Mouse (Mus musculus) stomach, postnatal 0 days (tissue): ENCODE data around the gene Rtkn. TPM values are rescaled to one million over a fixed set of nuclear protein-coding genes. Genes with fewer than 3 reads are reported as not detected.
A peak's percentile ranks its signal among the peaks of the same experiment; 100 is the strongest.

ENCODE experiments used
- ATAC-seq: fragments of 200-750 bp; cut with Nextera tagmentation; 2 replicates; pipeline ENCODE4 v1.8.0; 2017; ENCODE audit not compliant: low FRiP score, low TSS enrichment
- DNase-seq: peaks from one replicate; pipeline ENCODE4 v3.0.0-alpha.2; 2016; ENCODE audit warnings: low spot score
- H3K27ac ChIP-seq: fragments of 300-500 bp; sonication (generic); replicated peaks from 2 replicates; pipeline ENCODE4 v1.5.1; 2014; ENCODE audit warnings: mild to moderate bottlenecking, control low read depth
- H3K27me3 ChIP-seq: fragments of 300-500 bp; sonication (generic); 2 replicates; pipeline ENCODE4 v1.6.1; 2014; ENCODE audit warnings: low read length; ENCODE audit not compliant: control insufficient read depth, insufficient read depth
- H3K36me3 ChIP-seq: fragments of 300-500 bp; sonication (generic); 2 replicates; pipeline ENCODE4 v1.6.1; 2014; ENCODE audit warnings: low read length, mixed read lengths; ENCODE audit not compliant: control insufficient read depth, insufficient read depth
- H3K4me1 ChIP-seq: fragments of 300-500 bp; sonication (generic); replicated peaks from 2 replicates; pipeline ENCODE4 v1.6.1; 2014; ENCODE audit warnings: antibody characterized with exemption; ENCODE audit not compliant: control insufficient read depth, insufficient read depth
- H3K4me2 ChIP-seq: fragments of 300-500 bp; sonication (generic); replicated peaks from 2 replicates; pipeline ENCODE4 v1.6.1; 2014; ENCODE audit warnings: low read depth, mild to moderate bottlenecking, control low read depth, moderate library complexity
- H3K4me3 ChIP-seq: fragments of 300-500 bp; sonication (generic); 2 replicates; pipeline ENCODE4 v1.5.1; 2014; ENCODE audit warnings: low read depth, low read length, control low read depth
- H3K9ac ChIP-seq: fragments of 300-500 bp; sonication (generic); 2 replicates; pipeline ENCODE4 v1.6.1; 2014; ENCODE audit warnings: mild to moderate bottlenecking, low read length, control low read depth, mixed read lengths
- H3K9me3 ChIP-seq: fragments of 300-500 bp; sonication (generic); 2 replicates; pipeline ENCODE4 v1.6.1; 2016; ENCODE audit warnings: low read length; ENCODE audit not compliant: control insufficient read depth
- CTCF ChIP-seq: IDR thresholded peaks from 2 replicates; pipeline ENCODE4 v1.5.1; 2016; ENCODE audit warnings: antibody characterized with exemption, low read depth, mild to moderate bottlenecking, moderate library complexity
- EP300 ChIP-seq: optimal IDR thresholded peaks from 2 replicates; pipeline ENCODE3; 2016; ENCODE audit warnings: antibody characterized with exemption
- WGBS: fragments of 180-500 bp; shearing (Covaris S2); extraction: QIAGEN DNeasy Blood & Tissue Kit; methylation state at CpG from one replicate; pipeline ENCODE4 v1.1.7; 2014; 5-methylcytosine and 5-hydroxymethylcytosine counted together
- polyA plus RNA-seq: library from polyadenylated mRNA; unstranded; fragments of >200 nt; fragmentation: Nextera tagmentation; extraction: Ambion mirVana; gene quantifications from 2 replicates; pipeline ENCODE4 v1.2.1, GENCODE M21; 2015

Gene Rtkn
- polyA plus RNA-seq, 1 experiment from 2014 or later, result 18.5 TPM

- Histone ChIP-seq H3K27ac (no peak overlapping the region), H3K4me3 (no peak overlapping the region), H3K36me3 (no peaks in the 10 kb centered on the region), H3K4me1 (no peaks in the 10 kb centered on the region), H3K9ac (no peak overlapping the region), H3K27me3 (no peaks in the 10 kb centered on the region), H3K9me3 (no peaks in the 10 kb centered on the region), H3K4me2 (no peak overlapping the region)
- TF ChIP-seq CTCF (no peak), EP300 (no peak)
- 53% methylated on average over 5 of the region's 5 CpGs for WGBS
- ATAC-seq (no peak), DNase-seq (no peak)
Observed at GRCm38 (mm10) chr6:83169872-83170271, 34.6 kb downstream of the Rtkn start.

- ATAC-seq (no peak), DNase-seq (no peak)
- H3K27ac ChIP-seq, result no peak overlapping the region
- H3K4me1 ChIP-seq, result no peaks in the 10 kb centered on the region
- no peak overlapping the region for H3K4me2 ChIP-seq
- H3K4me3 ChIP-seq, result no peak overlapping the region
- TF ChIP-seq CTCF, result no peak
- no peak for TF ChIP-seq EP300
- H3K27me3 ChIP-seq, result no peaks in the 10 kb centered on the region
- WGBS, result 73% methylated on average over 5 of the region's 5 CpGs
- H3K9ac ChIP-seq, result no peak overlapping the region
- H3K36me3 ChIP-seq, result no peaks in the 10 kb centered on the region
- no peaks in the 10 kb centered on the region for H3K9me3 ChIP-seq
Observed at GRCm38 (mm10) chr6:83171063-83171462, 35.8 kb downstream of the Rtkn start.

DNA sequence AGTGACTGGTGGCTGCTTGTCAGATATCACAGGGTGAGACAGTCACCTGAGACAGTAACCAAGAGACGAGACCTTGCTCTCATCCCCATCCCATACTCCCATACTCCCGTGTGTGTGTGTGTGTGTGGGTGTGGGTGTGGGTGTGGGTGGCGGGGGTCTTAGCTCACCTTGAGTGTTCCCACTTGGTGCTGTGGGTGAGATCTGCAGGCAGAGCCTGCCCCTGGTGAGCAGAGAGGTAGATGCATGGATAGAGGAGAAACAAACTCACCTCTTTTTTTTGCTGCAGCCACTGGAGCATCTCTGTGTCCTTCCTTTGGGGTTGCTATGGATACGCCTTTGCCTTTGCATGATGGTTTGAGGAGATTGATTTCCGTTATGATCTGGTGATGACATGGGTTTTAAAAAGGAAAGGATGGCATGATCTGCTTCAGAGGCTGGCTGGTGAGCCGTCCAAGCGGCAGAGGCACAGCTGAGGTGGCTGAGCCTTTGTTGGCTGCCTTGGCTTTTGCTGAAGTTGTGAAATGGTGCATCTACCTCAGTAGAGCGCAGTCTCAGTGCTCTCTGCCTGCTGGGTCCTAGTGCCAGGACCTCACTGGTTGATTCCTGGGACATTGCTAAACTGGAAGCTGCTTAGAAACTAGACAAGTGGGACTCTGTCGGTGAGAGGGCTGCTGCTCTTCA is 37.1 kb downstream of the Rtkn start:
- H3K4me2 ChIP-seq, result no peak overlapping the region
- no peak overlapping the region for H3K9ac ChIP-seq
- no peak for TF ChIP-seq EP300
- no peaks in the 10 kb centered on the region for H3K27me3 ChIP-seq
- H3K4me3 ChIP-seq, result no peak overlapping the region
- 67% methylated on average over 9 of the region's 9 CpGs for WGBS
- no peaks in the 10 kb centered on the region for H3K9me3 ChIP-seq
- DNase-seq (no peak), ATAC-seq (no peak)
- H3K27ac ChIP-seq, result no peak overlapping the region
- H3K4me1 ChIP-seq, result no peaks in the 10 kb centered on the region
- no peaks in the 10 kb centered on the region for H3K36me3 ChIP-seq

DNA sequence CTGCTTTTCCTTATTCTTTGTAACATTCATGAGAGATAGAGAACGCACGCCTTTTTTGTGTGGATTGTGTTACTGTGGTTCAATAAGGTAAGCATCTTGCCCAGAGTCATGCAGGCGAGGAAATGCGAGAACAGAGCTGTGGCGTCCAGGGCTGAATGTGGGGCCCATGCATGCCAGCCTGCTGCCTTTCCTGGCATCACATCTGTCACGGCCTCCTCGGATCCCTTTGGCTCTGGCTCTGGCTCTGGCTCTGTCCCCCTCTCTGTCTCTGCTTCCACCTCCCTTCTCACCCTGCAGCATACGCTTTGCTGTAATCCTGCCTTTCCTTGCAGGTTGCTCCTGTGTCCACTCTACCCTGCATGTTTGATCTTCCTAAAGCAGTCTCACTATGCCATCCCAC is 40.7 kb downstream of the Rtkn start:
- ATAC-seq, result no peak
- H3K27ac ChIP-seq, result no peak overlapping the region
- no peaks in the 10 kb centered on the region for H3K36me3 ChIP-seq
- DNase-seq, result no peak
- TF ChIP-seq EP300, result no peak
- no peak for TF ChIP-seq CTCF
- H3K4me1 ChIP-seq, result peaks cover 2% of the 10 kb centered on the region; the same call in 1 of the 2 replicates
- H3K9ac ChIP-seq, result no peak overlapping the region
- 84% methylated on average over 8 of the region's 8 CpGs for whole genome bisulfite sequencing
- no peaks in the 10 kb centered on the region for H3K27me3 ChIP-seq
- no peaks in the 10 kb centered on the region for H3K9me3 ChIP-seq
- H3K4me2 ChIP-seq, result no peak overlapping the region
- H3K4me3 ChIP-seq, result no peak overlapping the region

DNA sequence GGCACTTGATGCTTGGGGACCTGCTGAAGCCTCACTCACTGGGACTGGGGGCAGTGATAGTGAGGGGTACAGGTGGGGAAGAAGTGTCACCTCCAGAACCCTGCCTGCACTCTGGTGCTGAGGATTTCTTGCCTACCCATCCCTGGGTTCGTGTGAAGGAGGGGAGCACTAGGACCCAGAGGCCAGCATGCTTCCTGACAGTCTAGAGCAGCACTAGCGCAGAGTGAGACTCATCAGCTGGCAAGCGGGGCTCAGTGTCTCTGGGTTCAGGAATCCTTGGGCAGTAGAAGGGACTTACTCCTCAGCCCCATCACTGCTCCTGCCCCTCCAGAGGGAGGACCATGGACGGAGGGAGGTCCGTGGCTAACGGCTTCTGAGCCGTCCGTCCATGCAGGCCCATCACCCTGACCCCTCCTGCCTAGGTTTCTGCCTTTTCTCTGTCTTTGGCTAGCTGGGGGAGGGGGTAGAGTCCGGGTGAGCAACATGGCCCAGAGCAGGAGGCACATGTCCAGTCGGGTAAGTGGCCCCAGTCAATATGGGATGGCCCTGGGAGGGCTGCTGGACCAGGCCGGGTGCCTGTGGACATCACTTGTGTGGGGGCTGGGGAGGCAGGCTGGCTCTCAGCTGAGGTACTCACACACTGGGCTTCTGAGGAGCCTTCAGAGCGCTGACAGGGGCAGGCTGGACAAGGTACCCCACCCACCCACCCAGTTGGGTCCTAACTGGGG is 44.3 kb downstream of the Rtkn start:
- DNase-seq, result no peak
- Histone ChIP-seq H3K27ac (no peak overlapping the region), H3K9ac (peak overlapping the region; percentile 50), H3K4me1 (peaks cover 2% of the 10 kb centered on the region; the same call in 1 of the 2 replicates), H3K27me3 (no peaks in the 10 kb centered on the region), H3K4me3 (peak overlapping the region; percentile 23; the same call in 1 of the 2 replicates), H3K36me3 (no peaks in the 10 kb centered on the region; the same call in 1 of the 2 replicates), H3K9me3 (no peaks in the 10 kb centered on the region), H3K4me2 (peak overlapping the region; percentile 51)
- 37% methylated on average over 12 of the region's 12 CpGs for whole genome bisulfite sequencing
- TF ChIP-seq CTCF (no peak), EP300 (no peak)
- ATAC-seq, result peak; percentile 59; the same call in 1 of the 2 replicates

GRCm38 (mm10) chr6:83180605-83181004 is 45.3 kb downstream of the Rtkn start:
- Histone ChIP-seq H3K4me1 (peaks cover 2% of the 10 kb centered on the region; the same call in 1 of the 2 replicates), H3K36me3 (no peaks in the 10 kb centered on the region; the same call in 1 of the 2 replicates), H3K9me3 (no peaks in the 10 kb centered on the region), H3K4me2 (no peak overlapping the region), H3K27me3 (no peaks in the 10 kb centered on the region), H3K4me3 (no peak overlapping the region), H3K27ac (no peak overlapping the region), H3K9ac (no peak overlapping the region)
- WGBS, result 78% methylated on average over 6 of the region's 6 CpGs
- no peak for TF ChIP-seq CTCF
- no peak for TF ChIP-seq EP300
- DNase-seq, result no peak
- ATAC-seq, result no peak
